Mouse (Mus musculus) heart, postnatal 0 days (tissue): ENCODE results near the gene Cry2.
"Not testable (repeated sequence)": the region's sequence is repeated elsewhere in the genome, so short reads cannot be mapped to it uniquely, and the experiment has no call there.

Experiments
- CTCF ChIP-seq: IDR thresholded peaks from 2 replicates; pipeline ENCODE4 v1.5.1; 2016; ENCODE audit warnings: antibody characterized with exemption, control low read depth, low read depth
- EP300 ChIP-seq: IDR thresholded peaks from 2 replicates; pipeline ENCODE4 v1.6.1; 2016; ENCODE audit warnings: antibody characterized with exemption, low read depth

DNA sequence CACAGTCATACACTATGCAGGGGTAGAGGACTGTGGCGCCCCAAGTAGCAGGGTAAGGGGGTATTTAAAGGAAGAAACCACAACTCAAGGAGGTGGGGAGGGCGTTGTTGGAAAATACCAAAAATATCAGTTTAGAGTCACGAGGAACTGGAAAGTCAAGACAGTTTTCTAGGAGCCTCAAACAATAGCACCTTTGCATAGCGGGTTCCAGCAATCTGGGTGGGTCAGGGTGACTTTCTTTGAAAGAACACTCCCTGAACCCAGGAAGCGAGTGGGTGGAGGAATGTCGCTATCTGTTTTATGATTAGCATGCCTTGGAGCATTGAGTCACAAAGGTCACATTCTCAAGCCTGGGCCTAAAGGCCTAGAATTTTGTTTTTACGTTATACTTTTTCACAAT is 42.7 kb upstream of the Cry2 start:
- TF ChIP-seq CTCF, EP300: not testable (repeated sequence)
